Mouse (Mus musculus): Measurements from ENCODE around the gene Dact1. TPM values are rescaled to one million over a fixed set of nuclear protein-coding genes. Genes with fewer than 3 reads are reported as not detected.

The Dact1 gene
- 36.3 and 41.9 TPM in 2 replicates for polyA plus RNA-seq (2012; rRNA removed)

DNA sequence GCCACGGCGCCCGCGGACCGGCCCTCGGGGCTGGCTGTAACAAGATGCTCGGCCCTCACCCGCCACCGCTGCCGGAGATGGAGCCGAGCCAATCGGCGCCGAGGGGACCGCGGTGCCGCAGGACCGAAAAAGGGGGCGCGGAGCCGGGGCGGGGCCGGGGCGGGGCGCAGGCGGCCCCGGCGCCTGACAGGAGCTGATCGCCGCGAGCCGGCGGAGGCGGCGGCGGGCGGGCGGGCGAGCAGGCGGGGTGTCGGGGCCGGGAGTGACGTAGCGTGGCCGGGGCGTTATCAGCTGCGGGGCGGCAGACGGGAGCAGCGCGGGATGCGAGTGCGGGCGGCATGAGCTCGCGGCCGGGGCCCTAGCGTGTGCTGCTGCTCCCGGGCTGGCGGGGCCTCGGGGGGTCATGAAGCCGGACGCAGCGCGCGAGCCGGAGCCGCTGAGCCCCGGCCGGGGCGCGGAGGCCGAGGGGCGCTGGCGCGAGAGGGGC lies at the start of gene Dact1:
Gene Dact1 (plus strand): TSS at position 304 of the 487 bp plus-strand sequence.

Other genes with a start within 250 kb of the Dact1 start
- not detected in 2 replicates for gene Tomm20l, start 198.5 kb upstream of the Dact1 start, polyA plus RNA-seq (2012; rRNA removed)
- gene Timm9, start 173.2 kb upstream of the Dact1 start, polyA plus RNA-seq (2012; rRNA removed) = 80.6 and 82.1 TPM in 2 replicates
- 9.3 and 9.6 TPM in 2 replicates for gene 2700049A03Rik, start 173.0 kb upstream of the Dact1 start, polyA plus RNA-seq (2012; rRNA removed)

Data from central nervous system, embryonic 18 days (tissue).